Mouse (Mus musculus): ENCODE measurements around the gene Maff. TPM values are rescaled to one million over a fixed set of nuclear protein-coding genes. Genes with fewer than 3 reads are reported as not detected.

Maff gene
- total RNA-seq (2021): 1 to 10 TPM; 4.8 to 6.0 TPM

DNA sequence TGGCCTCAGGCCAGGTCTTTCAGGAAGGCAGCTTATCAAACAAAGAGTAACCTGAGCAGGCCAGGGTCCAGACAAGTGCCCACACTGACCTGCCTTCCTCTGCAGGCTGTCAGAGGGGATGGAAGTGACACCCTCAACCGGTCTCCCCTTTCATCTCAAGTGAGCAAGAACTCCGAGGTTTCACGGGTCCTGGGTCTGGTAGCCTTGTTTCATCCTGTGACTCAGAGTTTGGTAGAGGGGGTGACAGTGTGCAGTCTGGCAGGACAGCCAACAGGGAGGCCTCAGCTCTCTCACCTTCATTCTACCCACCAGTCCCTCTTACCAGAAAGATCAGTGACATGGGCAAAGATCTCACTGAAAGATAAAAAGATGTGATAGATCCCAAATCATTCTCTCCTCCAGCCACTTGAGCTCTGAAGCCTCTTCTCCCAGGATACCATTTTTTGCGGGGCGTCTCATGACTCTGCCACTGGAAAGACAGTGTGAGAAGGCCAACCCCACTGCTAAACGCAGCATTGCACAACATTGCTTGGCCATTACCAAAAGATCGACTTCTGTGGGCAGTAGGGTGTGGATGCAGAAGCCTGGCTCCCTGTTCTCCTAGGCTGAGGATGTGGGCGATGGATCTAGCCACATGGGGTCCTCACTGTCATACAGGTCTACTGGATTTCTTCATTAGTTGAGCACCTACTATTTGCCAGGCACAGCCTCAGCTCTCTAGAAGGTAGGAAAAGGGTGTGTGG lies at the start of gene Maff:
Gene Maff, plus strand, starts transcription at position 571 of the 743 bp plus-strand sequence.
- intact Hi-C loops (cut with DNase I): loop anchor here (5.0 kb wide), 1 partner anchor 74 kb away; no protein-coding TSS in a partner anchor

DNA sequence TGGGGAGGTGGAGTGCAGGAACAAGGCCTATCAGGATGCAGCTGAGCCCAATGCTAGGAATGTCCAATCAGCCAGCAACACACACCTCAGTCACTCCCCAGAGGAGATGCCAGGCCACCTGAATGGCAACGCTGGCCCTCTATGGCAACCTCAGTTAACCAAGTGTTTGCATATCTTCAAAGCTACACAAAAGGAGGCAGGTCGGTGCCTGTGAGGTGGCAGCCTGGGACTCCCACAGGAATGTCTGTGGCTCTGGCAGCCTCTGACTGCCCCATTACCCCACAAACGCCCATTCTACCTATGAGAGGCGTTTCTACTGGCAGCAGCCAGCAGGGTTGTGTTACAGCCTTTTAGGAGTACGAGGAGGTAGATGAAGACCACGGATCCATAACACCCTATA lies 47.9 kb upstream of the Maff start:
- DNase-seq: no peak
- intact Hi-C loops (cut with DNase I): no loop called here

More for the DNA sequence above, at the start of gene Maff:
- peak in 1 of 2 experiments; percentile 1 for DNase-seq

GRCm38 (mm10) chr15:79299563-79300155 lies 46.8 kb upstream of the Maff start:
- DNase-seq: no peak
- intact Hi-C loops (cut with DNase I): no loop called here

DNA sequence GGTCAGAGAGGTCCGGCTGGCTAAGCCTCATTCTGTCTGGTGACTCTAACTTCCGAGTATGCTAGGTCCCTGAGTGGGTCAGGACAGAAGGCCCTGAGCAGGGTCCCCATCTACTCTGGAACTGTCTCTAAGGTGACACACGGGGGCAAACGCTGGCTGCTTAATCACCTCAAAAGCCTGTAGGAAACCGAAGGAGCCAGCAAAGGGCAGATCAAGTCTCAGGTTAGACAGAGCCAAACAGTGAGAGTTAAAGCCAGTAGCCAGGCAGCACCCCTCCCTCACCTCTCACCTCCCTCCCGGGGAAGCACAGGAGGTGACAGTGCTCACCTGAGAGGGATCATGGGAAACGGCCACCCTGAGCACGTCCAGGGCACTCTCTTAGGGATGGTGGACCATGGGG lies 42.7 kb upstream of the Maff start:
- intact Hi-C loops (cut with DNase I): no loop called here

GRCm38 (mm10) chr15:79304832-79305231 lies 41.6 kb upstream of the Maff start:
- DNase-seq: no peak
- intact Hi-C loops (cut with DNase I): no loop called here

More for the DNA sequence above, 42.7 kb upstream of the Maff start:
- peak; percentile 26 to 30 for DNase-seq

GRCm38 (mm10) chr15:79306043-79306637 lies 40.3 kb upstream of the Maff start:
- intact Hi-C loops (cut with DNase I): no loop called here
- DNase-seq: peak in 1 of 2 experiments; percentile 25

DNA sequence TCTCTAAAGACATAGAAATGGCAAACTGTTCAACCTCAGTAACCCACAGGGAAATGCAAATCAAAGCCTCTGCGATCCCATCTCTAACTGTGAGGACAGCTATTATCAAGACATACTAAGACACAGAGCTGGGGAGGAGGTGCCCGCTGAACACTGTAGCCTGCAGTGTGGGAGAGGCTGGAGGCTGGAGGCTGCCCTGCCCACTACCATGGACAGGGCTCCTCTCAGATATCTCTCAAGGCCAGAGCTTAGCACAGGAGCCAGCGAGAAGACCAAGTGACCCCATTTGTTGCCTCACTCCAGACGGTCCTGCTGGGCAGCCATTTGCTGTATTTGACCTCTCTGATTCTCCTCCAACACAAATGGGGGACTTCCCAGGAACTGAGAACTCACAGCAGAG lies 38.6 kb upstream of the Maff start:
- intact Hi-C loops (cut with DNase I): no loop called here
- DNase-seq: no peak

- no peak for DNase-seq
- intact Hi-C loops (cut with DNase I): no loop called here
Observed at GRCm38 (mm10) chr15:79313848-79314369, 32.5 kb upstream of the Maff start.

- no peak for DNase-seq
- intact Hi-C loops (cut with DNase I): no loop called here
Observed at GRCm38 (mm10) chr15:79321733-79322190, 24.7 kb upstream of the Maff start.

GRCm38 (mm10) chr15:79322281-79322990 lies 24.0 kb upstream of the Maff start:
- no peak for DNase-seq
- intact Hi-C loops (cut with DNase I): no loop called here

GRCm38 (mm10) chr15:79322991-79323790 lies 23.2 kb upstream of the Maff start:
- intact Hi-C loops (cut with DNase I): no loop called here
- peak; percentile 88 for DNase-seq

GRCm38 (mm10) chr15:79323791-79324155 lies 22.6 kb upstream of the Maff start:
- intact Hi-C loops (cut with DNase I): no loop called here
- DNase-seq: no peak

DNA sequence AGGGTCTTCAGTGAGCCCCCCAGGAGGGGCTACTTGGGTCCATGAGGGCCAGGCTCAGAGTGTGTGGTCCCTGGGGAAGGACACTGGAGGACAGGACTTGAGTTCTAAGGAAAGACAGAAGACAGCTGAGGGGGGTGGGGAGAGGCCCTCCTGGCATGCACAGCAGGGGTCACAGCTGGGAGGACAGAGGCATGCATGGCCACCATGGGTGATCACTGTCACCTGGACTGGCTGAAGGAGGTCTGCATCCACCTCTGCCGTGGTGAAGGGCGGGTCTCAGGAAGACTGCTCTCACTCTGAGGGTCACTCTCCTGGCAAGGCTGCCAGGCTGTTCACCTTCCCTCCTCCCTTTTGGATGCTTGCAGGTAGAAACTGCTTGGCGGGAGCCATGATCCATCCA lies 22.0 kb upstream of the Maff start:
- intact Hi-C loops (cut with DNase I): no loop called here
- DNase-seq: no peak

DNA sequence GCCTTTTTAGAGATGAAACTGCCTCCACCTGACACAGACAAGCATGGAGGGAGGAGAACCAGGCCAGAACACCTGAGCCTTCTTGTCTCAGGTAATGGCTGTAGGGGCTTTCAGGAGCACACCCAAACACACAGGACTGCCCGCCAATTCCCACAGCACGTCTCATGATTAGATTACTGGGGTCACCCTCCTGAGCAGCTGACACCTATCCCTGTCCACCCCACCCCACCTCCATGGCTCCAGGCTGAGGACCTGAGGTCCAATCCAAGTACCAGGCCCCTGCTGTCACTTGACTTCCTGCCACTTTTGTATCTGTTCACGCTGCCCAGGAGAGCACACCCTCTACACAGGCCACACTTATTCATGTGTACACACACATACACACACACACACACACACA lies 20.7 kb upstream of the Maff start:
- no peak for DNase-seq
- intact Hi-C loops (cut with DNase I): no loop called here

- no peak for DNase-seq
- intact Hi-C loops (cut with DNase I): no loop called here
Observed at GRCm38 (mm10) chr15:79326264-79326663, 20.2 kb upstream of the Maff start.

DNA sequence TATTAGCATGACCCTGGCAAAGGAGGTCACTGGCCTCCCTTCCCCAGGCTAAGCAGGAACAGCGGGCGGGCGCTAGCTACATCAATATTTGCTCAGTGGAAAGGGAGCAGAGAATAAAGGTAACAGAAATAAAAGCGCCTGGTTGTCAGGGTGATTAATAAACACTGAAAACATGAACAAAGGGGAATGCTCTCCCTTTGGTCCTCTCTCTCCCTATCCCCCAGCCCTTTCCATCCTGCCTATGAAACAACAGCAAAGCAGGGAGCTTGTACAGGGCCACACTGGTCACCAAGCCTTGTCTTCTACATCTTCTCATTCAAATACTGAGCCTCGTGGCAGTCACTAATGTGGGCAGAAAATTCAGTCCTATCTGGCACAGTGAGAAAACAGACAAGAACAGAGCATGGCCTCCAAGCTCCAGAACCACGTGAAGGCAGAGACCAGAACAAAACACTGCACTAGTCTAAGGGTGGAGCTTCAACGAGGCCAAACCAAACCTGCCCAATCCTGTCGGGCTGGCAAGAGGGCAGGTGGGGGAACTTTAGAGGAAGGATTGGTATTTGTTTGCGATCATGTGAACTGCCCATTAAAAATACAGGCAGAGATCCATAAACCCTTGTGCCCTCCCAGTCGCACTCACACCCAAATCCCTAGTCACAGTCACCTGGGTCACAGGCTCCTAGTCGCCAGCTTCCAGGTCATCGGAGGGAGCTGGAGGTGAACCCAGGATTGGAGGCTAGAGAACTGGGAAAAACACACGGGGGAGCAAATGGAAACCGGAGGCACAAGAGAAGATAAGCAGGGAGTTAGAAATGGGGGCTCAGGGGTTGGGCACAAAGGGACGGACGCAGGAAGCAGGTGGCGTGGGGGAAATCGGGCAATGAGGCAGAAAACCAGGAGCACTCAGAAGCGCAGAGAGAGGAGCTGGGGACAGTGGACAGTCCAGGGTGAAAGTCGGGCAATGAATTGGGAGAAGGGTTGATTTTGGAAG lies 19.2 kb upstream of the Maff start:
- peak; percentile 38 to 53 for DNase-seq
- intact Hi-C loops (cut with DNase I): no loop called here

DNA sequence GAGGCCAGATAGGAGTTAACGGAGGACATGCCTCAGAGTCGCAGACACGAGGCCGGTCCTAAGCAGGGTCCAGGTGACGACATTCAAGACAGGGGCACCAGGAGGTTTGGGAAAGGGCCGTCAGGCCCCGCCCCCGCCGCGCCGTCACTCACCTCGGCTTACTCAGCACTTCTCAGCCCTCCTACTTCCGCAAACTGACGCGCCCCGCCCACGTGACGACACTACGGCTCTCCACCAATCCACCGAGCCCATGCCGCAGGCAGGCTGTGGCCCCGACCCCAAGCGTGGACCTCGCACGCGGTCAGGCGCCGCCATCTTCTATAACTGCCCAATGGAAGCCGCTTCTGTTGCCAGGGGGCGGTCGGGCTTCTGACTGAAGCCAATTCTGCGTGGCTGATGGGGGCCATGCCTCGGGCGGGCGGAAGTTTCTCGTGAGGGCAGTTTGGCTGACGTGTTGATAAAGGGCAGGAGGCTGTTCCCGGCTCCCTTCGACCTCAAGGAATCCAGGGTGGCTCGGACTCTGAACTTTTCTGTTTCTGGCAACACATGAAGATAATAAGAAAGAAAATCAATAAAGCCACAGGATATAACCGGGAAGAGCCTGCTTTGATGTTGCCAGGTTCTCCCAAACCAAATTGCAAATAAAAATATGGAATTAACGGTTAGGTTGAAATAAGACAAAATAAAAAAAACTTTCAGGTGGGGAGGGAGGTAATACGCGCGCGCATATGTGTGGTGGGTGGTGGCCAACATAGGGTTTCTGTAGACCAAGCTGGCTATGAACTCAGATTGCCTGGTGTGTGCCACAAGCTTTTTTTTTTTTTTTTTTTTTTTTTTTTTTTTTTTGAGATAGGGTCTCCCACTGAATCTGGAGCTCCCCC lies 18.1 kb upstream of the Maff start, which contains the start of gene Pla2g6:
Gene Pla2g6, minus strand, starts transcription at position 333 of the 881 bp plus-strand sequence.
- intact Hi-C loops (cut with DNase I): no loop called here
- peak; percentile 99 for DNase-seq

DNA sequence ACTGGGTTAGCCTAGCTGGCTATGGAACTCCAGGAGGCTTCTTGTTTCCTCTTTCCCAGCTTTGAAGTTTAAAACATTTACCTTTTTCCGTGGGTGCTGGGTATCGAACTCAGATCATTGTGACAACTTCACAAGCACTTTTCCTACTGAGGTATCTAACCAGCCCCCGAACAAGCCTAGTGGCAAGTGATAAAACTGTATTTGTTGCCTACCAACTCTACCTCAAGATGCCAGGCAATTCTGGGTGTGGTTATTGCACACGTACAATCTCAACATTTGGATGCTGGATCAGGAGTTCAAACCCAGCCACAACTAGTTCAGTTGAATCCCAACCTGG lies 17.5 kb upstream of the Maff start:
- intact Hi-C loops (cut with DNase I): no loop called here
- DNase-seq: no peak

Measured in heart, postnatal 10 days (tissue).